Mouse (Mus musculus) kidney, postnatal 10 days (tissue): ENCODE data around the gene Nt5c3.
A peak's percentile ranks its signal among the peaks of the same experiment; 100 is the strongest.
"Not testable (repeated sequence)": the region's sequence is repeated elsewhere in the genome, so short reads cannot be mapped to it uniquely, and the experiment has no call there.

Source experiments
- DNase-seq: peaks from one replicate; pipeline ENCODE4 v3.0.0; 2021; ENCODE audit warnings: mixed read lengths

Nt5c3 gene

DNA sequence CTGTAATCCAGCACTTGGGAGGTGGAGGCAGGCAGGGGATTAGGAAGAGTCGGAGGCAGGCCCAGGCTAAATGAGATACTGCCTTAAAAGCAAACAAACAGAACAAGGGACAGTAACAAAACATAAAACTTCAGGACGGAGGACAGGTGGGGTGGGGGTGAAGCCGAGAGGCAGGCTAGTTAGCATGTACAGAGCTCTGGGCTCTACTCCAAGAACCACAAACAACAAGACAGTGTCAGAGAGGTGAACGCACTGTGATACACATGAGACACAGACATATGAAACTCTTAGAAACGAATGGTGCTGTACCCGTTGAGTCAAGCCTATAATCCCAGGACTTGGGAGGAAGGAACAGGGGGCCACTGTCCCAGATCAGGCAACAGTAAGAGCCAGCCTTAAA lies 19.9 kb downstream of the Nt5c3 start:
- no peak for DNase-seq

DNA sequence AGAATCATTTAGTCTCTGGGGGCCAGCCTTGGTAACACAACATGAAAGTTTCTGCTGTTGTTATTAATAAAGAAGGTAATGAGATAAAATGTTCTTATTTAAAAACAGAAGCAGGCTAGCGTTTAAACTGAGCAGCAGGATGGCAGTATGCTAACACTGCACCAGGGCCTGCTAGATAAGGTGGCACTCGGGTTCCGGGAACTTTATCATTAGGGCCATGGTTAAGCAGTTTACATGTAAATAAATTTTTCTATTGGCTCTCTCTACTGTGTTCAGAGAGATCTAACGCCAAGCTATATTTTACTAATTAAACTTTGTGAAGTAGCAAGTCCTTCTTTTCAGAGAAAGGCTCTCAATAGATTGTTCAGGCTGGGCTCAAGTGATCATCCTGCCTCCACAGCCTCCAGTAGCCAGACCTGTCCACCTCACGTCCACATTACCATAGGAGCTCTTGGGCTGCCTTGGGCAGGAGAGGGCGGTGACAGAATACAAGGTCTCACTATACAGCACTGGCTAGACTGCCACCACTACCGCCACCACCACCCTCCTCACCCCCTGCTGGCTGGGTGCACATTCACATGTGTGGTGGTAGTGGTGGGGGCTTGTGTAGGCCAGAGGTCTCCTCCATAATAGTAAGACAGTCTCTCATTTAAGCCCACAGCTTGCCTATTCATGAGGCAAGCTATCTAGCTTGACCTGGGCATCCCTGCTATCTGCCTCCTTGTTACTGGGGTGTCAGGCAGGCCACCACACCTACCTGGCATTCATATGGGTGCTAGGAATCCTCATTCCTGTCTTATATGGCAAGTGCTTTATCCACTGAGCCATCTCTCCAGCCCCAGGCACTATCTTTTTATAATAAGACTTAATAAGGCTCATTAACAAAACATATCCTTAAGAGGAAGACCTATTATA lies 20.9 kb downstream of the Nt5c3 start:
- DNase-seq, result no peak

DNA sequence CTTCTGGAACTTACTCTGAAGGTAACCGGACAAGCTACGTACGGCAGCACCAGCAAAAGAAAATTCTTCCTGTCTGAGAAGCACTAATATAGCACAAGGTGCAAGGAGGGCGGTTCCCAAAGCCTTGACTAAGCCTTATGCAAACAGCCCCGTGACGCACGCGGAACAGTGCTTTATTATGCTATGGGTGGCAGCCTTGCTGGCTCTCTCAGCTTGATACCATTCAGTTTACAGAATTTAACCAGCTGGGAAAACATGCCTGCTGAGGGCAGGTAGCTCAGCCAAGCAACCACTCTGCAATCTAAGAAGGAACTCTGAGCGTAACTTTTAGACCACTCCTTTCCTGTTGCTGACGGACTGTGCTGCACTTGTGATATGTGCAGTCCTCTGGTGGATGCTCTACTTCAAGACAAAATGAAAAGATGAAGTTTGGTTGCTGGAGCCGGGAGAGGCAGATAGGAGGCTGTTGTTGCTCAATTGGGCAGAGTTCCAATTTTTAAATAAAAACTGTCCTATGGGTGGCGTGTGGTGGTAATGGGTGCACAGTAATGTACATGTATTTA lies 21.8 kb downstream of the Nt5c3 start:
- DNase-seq, result peak; percentile 71

DNA sequence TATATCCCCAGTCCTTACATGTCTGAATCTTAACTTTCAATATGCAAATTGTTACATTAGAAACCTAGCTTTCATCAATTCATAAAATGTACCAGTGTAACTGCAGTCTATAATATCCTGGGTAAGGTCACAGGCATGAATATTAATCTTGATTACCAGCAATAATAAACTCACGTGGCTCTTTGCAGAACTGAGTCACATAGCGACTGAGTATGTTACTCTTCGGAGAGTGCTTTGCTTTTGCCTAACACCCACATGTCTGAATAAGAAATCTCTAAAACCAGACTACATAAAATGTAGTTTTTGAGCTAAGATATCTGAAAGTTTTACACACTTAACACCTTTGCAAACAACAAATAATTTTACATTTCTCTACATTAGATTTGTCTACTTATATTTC lies 22.4 kb downstream of the Nt5c3 start:
- no peak for DNase-seq

DNA sequence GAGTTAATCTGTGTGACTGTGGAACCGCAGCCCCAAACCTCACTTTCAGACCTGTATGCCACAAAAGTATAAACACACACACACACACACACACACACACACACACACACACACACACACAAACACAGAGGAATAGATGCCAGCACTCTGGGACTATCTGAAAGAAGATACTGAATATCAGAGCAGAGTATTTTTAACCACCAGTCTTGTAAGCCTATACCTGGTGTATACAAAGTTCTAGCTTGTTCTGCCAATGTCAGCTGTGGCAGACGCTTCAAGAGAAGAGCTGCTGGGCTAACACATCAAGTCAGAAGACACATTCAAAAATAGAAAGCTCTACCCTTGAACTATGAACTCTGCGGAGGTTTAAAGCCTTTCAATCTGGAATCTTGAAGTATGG lies 24.1 kb downstream of the Nt5c3 start:
- DNase-seq, result no peak

DNA sequence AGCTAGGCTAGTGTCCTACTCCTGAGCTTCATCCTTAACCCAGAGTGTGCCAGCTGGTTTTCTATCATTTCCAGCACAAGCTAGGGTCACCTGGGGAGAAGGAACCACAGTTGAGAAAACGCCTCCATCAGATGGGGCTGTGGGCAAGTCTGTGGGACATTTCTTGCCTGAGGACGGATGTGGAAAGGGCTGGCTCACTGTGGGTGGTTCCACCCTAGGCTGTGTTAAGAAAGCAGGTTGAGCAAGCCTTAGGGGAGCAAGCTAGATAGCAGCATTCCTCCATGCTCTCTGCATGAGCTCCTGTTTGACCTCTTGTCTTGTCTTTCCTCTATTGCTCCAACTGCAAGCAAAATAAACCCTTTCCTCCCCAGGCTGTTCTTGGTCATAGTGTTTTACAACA lies 33.0 kb downstream of the Nt5c3 start:
- DNase-seq, result no peak

DNA sequence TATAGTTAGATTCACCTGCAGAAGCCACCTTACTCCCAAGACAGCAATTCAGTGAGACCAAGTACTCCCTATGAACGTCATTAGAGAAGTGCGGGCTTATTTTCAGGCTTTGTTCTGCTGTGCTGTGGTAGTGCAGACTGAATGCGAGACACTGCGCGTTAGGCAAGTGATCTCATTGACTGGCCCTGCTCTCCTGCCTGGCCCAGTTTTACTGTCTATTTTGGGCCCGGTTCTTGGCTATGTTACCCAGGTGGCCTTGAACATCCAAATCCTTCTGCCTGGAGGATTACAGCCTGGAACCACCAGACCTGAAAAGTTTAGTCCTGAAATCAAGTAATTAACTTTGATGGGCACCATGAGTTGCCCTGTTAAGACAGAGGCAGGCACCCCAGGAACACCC lies 35.2 kb downstream of the Nt5c3 start:
- DNase-seq, result no peak

DNA sequence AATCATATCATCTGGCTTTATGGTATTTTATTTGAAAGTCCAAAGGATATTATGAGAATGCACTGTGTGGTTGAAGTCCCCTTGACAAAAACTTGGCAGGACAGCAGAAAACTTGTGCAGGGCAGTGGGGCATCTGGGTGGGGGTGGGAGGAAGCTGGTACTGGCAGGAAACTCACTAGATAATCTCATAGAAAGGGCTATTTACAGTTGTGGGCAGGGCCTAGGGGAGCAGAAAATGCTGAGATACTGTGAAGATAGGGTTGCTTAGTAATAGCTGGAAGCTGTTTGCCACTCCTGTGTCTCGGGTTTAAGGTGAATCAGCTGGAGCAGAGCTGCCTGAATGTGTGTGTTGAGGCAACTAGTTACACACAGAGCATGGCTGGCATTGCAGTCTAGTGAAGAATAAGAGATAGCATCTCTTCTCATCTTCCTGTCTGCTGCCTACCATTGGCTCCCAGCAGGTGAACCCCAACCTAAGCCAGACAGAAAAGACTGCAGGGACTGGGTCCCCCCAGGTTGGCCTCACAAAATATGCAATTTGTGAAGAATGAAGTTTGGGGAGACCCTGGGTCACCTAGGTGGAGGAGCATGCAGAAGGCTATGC lies 44.3 kb downstream of the Nt5c3 start:
- DNase-seq, result no peak

DNA sequence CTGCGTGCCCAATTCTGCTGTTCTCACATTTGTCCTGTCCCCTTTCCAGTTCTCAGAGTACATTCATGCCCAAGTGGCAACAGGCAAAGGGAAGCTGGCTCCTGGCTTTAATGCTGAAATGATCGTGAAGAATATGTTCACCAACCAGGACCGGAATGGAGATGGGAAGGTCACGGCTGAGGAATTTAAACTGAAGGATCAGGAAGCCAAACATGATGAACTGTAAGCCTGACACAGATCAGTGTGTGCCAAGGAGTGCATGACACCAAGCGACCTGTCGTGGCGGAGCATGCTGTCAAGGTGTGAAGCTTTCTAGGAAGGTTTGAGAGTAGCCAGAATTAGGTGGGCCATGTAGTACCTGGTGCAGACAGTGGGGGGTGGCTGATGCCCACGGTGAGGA lies 45.7 kb downstream of the Nt5c3 start:
- no peak for DNase-seq

DNA sequence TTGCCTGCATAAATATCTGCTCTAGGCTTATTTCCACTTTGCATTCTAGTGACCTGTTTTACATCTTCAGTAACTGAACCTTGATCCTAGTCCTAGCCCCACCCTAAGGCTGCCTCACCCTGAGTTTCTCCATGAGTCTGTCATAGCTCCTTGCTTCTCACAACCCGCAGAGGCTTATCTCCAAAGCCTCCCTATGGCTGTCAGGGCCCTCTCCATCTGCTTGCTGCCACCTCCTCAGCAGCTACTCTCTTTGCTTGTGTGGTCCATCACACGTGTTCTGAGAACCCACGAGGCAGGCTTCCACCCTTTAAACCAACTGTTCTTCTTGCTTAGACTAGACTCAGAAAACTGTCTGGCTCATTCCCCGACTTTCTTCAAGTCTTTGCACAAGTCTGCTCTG lies 46.9 kb downstream of the Nt5c3 start:
- DNase-seq, result no peak

DNA sequence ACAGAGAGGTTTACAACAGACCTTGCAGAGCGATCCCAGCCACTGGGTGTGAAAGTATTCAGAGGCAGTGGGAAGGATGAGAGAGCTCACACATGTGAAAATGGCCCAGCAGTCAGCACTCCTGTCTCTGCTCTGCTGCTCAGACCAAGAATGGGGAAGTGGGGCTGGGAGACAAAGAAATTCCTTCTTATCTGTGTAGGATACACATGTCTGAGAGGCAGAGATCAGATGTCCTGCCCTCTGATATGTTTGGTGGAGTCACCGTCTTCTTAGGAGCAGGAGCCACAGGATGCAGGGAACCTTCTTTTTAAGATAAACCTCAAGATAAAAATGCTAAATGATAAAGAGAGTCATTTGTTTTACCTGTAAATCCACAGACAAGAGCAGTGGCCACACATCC lies 53.7 kb downstream of the Nt5c3 start:
- DNase-seq, result no peak

DNA sequence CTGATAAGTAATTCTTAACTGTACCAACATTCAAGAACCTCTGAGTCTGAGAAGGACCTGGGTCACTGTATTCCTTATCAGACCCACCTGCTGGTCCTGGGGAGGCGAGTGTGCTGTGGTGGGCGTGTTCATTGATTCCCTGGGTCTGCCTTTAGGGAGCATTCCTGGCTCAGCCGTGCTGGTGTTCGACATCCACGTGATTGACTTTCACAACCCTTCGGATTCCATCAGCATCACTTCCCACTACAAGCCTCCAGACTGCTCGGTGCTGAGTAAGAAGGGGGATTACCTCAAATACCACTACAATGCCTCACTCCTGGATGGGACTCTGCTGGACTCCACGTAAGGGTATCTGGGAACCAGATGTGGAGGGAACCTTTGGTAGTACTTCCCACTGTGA lies 55.2 kb downstream of the Nt5c3 start:
- no peak for DNase-seq

DNA sequence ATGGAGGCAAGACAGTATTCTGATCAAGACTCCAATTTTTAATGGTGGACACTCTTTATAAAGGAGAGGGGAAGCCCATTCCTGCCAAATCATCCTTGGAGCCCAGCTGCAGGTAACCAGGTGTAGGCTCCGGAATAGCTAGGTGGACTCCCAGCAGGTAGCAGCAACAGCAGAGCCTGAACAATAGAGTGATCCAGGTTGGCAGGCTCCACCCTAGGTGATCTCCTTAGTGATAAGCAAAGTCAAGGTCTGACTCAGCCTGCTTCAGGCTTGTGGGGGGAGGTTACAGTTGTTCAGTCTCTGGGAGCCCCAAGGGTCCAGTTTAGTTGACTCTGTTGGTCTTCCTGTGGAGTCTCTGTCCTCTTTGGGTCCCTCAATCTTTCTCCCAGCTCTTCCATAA lies 56.8 kb downstream of the Nt5c3 start:
- not testable (repeated sequence) for DNase-seq

DNA sequence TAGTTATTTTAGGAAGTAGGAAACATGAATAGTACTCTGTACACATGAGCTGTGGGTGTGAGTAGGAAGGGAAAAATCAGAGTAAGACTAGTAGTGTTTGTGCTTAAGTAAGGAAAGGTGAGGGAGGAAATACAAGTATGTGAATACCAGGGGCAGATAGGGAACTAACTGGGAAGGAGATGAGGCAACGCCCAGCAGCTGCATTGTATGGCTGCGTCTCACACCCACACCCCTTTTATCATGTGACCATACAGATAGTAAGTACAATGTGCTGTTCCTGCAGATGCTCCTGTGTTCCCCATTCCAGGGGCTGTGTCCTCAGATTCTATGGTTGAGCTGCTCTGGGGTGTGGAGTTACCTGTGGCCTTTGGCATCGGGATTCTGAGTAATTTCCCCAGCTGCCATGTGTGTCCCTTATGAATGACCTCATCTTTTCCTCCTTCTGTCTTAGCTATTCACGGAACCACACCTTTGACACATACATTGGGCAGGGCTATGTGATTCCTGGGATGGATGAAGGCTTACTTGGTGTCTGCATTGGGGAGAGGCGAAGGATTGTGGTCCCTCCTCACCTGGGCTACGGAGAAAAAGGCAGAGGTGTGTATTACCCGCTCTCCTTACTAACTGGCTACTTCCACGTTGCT lies 63.4 kb downstream of the Nt5c3 start:
- no peak for DNase-seq

DNA sequence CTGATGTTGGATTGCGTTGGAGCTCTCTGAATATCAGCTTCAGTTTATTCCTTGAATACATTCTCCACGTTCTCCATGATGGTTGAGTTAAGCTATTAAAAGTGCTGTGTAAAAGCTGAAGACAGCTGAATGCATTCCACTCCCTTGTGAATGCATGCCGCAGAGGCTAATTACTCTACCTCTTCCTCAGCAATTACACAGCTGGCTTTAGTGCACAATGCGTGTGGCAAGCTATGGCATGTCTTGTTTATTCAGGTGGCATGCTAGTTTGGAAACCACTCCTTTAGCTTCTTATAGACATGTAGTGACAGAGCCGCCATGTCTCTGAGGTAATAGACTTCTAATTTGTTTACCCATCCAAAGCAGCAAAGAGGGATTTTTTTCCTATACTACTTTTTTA lies 67.0 kb downstream of the Nt5c3 start:
- DNase-seq, result no peak

DNA sequence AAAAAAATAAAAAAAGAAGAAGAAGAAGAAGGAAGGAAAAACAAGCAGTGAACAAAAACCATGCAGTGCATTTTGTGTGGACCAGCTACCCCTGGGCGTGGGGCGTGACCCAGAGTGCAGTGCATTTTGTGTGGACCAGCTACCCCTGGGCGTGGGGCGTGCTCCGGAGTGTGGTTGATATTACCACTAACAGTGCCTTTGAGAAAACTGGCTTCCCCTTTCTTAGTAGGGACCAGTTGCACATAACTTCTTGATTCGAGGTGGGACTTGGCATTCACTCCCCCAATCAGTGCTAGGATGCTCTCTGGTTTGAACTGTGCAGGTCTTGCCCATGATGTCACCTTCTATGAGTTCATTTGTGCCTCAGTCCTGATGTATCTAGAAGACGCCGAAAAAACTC lies 68.9 kb downstream of the Nt5c3 start:
- DNase-seq, result no peak

DNA sequence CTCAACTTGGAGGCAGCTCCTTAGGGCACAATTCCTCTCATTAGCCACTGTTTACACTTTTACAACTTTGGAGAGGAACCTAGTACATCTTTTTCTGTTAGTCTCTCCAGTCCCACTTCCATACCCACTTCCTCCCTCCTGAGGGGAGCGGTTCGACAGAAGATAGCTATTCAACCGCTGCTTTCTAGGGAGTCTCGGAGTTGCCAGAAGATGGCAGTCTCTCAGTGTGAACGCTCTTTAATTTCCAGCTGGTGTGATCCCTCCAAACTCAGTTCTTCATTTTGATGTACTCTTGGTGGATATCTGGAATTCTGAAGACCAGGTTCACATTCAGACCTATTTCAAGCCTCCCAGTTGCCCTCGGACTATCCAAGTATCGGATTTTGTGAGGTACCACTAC lies 73.4 kb downstream of the Nt5c3 start:
- DNase-seq, result no peak

DNA sequence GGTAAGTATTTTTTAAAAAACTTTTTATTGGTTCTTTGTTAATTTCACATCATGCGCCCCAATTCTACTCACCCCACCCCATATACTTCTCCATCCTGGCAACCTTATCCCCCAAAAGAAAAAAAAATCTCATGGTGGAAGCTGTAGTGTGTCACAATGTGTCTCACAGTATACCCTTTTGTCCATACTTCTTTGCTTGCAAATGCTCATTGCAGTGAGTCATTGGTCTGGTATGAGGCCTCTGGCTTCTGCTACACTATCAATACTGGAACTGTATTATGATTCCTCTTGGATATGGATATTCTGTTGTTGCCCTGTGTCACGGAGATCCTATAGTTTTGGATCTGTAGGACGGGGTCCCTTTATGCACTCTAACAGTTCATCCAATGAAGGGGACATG lies 74.8 kb downstream of the Nt5c3 start:
- no peak for DNase-seq

DNA sequence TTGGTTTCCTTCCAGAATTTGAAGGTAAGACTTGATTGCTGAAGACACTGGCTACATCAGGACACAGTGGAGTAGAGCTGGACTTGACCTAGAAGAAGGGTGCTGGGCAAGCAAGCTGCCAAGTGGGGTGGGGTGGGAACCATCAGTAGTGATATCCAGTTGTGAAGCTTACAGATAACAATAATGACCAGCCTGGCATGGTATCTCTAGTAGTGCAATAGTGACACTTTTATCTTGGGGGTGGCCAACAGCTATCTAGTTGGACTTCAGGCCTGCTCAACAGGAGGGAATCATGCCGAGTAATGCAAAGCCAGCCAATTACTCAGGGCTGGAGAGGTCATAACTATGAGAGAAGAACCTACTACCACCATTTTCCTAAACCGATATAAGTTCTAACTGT lies 79.4 kb downstream of the Nt5c3 start:
- DNase-seq, result no peak

DNA sequence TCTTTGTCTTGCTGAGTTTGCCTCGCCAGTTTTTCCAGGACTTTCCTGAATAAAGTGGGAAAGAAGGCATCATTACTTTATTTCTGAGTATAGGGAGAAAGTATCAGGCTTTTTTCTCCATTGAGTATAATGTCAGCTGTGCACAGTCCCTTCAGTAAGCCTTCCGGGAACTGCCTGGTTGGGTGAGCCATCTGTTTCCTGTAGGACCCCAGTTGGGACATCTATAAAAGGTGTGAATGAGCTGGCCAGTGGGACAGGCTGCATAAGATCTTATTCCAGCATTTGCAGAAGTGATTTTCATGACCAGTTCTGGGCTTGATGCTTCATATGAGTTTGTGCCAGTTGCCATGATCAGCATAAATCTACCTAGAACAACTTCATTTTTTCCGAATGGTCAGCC lies 80.5 kb downstream of the Nt5c3 start:
- DNase-seq, result no peak

DNA sequence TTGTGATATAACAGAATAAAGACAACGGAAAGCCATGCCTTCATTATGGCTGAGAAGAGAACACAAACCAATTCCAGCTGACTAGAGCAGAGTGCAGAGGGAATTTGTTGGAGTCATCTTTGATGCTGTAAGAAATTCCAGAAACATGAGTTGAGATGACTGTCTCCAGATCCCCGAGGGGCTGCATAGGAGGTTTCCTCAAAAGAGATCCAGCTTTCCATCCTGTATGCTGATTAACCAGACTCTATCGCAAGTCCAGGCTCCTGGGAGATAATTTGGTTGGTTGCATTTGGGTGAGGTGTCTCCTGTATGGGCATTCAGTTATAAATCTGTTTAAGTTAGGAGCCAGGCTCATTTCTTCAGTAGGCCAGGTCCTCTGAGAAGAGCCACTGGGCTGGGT lies 86.1 kb downstream of the Nt5c3 start:
- no peak for DNase-seq

DNA sequence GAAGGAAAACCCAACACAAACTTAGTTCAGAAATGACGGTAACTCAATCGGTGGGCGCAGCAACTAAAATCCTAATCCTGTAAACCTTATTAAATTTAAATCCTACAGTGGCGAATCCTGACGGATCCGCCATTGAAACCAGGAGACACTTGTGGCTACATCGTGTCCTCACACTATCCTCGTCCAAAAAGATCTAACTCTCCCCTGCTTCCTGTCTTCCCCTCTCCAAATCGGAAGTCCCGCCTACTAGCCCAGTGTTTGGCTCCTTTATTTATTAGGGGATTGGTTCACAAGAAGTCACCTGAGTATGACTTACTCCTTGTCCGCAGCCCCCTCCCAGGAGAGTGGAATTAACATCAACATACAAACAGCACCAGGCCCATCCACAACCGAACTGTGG lies 86.6 kb downstream of the Nt5c3 start:
- no peak for DNase-seq

DNA sequence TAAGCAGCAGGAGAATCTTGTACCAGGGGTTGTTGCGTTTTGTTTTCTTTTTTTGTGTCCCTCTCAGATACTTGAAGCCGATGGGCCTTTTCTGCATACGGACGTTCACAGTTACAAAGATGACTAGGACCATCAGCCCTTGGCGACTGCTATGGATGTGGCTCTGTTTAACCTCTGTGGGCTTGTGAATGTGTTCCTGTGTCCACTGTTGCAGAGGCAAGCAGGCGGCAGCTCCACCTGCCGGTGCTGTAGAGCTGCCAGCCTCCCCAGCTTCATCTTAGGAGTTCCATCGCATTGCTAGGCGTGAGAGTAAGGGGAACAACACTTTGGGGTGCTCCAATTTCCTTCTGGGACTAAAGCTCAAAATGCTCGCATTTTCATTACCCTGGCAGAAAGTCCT lies 88.2 kb downstream of the Nt5c3 start:
- DNase-seq, result no peak

DNA sequence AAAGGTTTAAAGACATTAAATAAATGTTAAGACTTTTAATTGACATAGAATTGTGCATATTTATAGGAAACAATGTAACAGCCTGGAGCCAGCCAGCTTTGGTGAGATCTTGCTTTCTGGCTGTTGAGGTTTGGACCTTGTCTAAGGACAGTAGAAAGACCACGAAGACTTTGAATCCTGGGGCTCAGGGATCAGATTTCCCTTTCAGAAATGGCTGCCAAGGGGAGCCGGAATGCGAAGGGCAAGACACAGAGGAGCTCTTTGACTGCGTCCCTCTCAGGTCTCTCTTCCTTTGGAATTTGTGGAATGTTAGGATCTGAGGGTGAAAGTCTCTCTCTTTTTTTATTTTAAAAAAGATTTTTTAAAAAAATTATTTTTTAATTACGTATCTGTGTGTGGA lies 89.0 kb downstream of the Nt5c3 start:
- no peak for DNase-seq
